Comparison of ENCODE assay signal across 7 mouse cellular contexts in genomic region chr14:53776717-53777116, GRCm38 (mm10).
A peak's percentile ranks its signal among the peaks of the same experiment; 100 is the strongest.
DNase-seq lines count a peak whose midpoint lies in the region; ATAC-seq lines count a peak whose summit lies in the region.
"Not testable (repeated sequence)": the region's sequence is repeated elsewhere in the genome, so short reads cannot be mapped to it uniquely, and the experiment has no call there.

No protein-coding gene starts in this region.

- H3K4me2 ChIP-seq in kidney, embryonic 14.5 days (replicated peaks; ENCODE audit: low read depth, low read length); midbrain, embryonic 13.5 days (replicated peaks): not testable (repeated sequence)

- H3K36me3 ChIP-seq in embryonic facial prominence, embryonic 10.5 days (replicated peaks); kidney, embryonic 14.5 days (ENCODE audit: control insufficient read depth, insufficient read depth, low read length); midbrain, embryonic 13.5 days: not testable (repeated sequence)

- peak; percentile 20 for DNase-seq in adrenal gland, adult 2 months
- peak; percentile 34 for DNase-seq in embryonic facial prominence, embryonic 10.5 days (ENCODE audit: low spot score)
- peak; percentile 2 for DNase-seq in heart, adult 8-10 months (ENCODE audit: low spot score)
- peak; percentile 45 to 64 for DNase-seq in left cerebral cortex, postnatal 25 days (ENCODE audit: low spot score in 2 of 2)
- peak; percentile 51 for DNase-seq in right cerebral cortex, postnatal 25 days

- H3K27me3 ChIP-seq in embryonic facial prominence, embryonic 10.5 days (replicated peaks; ENCODE audit: low read depth, poor library complexity, severe bottlenecking); kidney, embryonic 14.5 days (ENCODE audit: control insufficient read depth, insufficient read depth, low read length); midbrain, embryonic 13.5 days: not testable (repeated sequence)

- H3K4me3 ChIP-seq in embryonic facial prominence, embryonic 10.5 days; kidney, embryonic 14.5 days (ENCODE audit: low read length); midbrain, embryonic 13.5 days (replicated peaks): not testable (repeated sequence)

- not testable (repeated sequence) for H3K9me3 ChIP-seq in embryonic facial prominence, embryonic 10.5 days; kidney, embryonic 14.5 days (ENCODE audit: control insufficient read depth, low read length); midbrain, embryonic 13.5 days

- not testable (repeated sequence) for H3K27ac ChIP-seq in embryonic facial prominence, embryonic 10.5 days (replicated peaks); kidney, embryonic 14.5 days (ENCODE audit: low read depth, low read length); midbrain, embryonic 13.5 days

- H3K9ac ChIP-seq in kidney, embryonic 14.5 days (ENCODE audit: low read depth, low read length); midbrain, embryonic 13.5 days (replicated peaks): not testable (repeated sequence)

- intact Hi-C loops in left cerebral cortex, postnatal 25 days (cut with DNase I), result loop anchor here (1.0 kb wide), 1 partner anchor 28 kb away; no protein-coding TSS in a partner anchor

- 67% methylated on average over 1 of the region's 1 CpGs for WGBS in embryonic facial prominence, embryonic 10.5 days
- 69% methylated on average over 1 of the region's 1 CpGs for WGBS in kidney, embryonic 14.5 days
- WGBS in midbrain, embryonic 13.5 days, result 58% methylated on average over 1 of the region's 1 CpGs

- not testable (repeated sequence) for H3K4me1 ChIP-seq in embryonic facial prominence, embryonic 10.5 days; kidney, embryonic 14.5 days (ENCODE audit: control insufficient read depth, insufficient read depth, low read length); midbrain, embryonic 13.5 days (replicated peaks)

- ATAC-seq in kidney, embryonic 14.5 days (ENCODE audit: low FRiP score, low TSS enrichment), result 0 out of 2 replicates have a peak, but pooled peaks have one; percentile 52
- peak; percentile 75 for ATAC-seq in midbrain, embryonic 13.5 days

Comparison
In these comparisons a context has a peak if more than half of its experiments do, and no peak if none do; other contexts are left out.
1. DNase-seq: peak in every context shown above with its lines; median percentile 54 in left cerebral cortex, postnatal 25 days; 51 in right cerebral cortex, postnatal 25 days; 34 in embryonic facial prominence, embryonic 10.5 days; 20 in adrenal gland, adult 2 months; 2 in heart, adult 8-10 months.